11 mouse cellular contexts compared by ENCODE assay signal in the genomic region with DNA sequence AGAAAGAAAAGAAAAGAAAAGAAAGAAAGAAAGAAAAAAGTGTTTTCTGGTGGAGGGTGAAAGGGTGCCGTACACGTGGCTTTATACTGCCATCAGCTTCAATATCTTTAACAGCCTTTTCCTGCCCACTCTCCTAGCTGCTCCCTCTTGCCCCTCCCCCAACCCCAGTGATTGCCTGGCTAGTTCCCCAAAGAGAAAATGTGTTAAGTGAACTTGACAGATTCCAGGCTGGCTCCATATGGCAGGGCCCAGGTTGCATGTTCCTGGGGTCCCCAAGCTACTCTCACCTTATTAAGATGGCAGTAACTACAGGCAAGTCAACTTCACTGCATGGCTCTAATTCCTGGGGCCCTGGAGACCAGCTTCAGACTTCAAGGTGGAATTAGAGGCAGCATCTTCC.
DNase-seq lines count a peak whose midpoint lies in the region; ATAC-seq and TF ChIP-seq lines count a peak whose summit lies in the region.
"Had no signal": no experiment of that assay in that cellular context is flagged by ENCODE, and none has a peak within 500 bp of the region (broad histone marks: within the 10 kb centered on the region; RNA-seq: fewer than 3 reads in every experiment).

No protein-coding gene starts in this region.

- no peak for TF ChIP-seq POLR2A in kidney, adult 2 months (IDR thresholded peaks at IDR 0.05; ENCODE audit: low read depth, low read length)
- TF ChIP-seq POLR2A in cerebellum, adult 2 months (IDR thresholded peaks at IDR 0.05; ENCODE audit: borderline replicate concordance, insufficient read depth, low read length), result no peak

- no peaks in the 10 kb centered on the region for H3K4me1 ChIP-seq in kidney, adult 2 months (ENCODE audit: control insufficient read depth, insufficient read depth, low read length)
- H3K4me1 ChIP-seq in cerebellum, adult 2 months (ENCODE audit: control insufficient read depth, insufficient read depth, low read length), result peaks cover 20% of the 10 kb centered on the region
- peaks cover 14% of the 10 kb centered on the region for H3K4me1 ChIP-seq in forebrain, embryonic 15.5 days
- H3K4me1 ChIP-seq in limb, embryonic 12.5 days (replicated peaks), result peaks cover 14% of the 10 kb centered on the region
- H3K4me1 ChIP-seq: heart, embryonic 15.5 days had no signal

- no peaks in the 10 kb centered on the region for H3K9me3 ChIP-seq in forebrain, embryonic 15.5 days
- no peaks in the 10 kb centered on the region for H3K9me3 ChIP-seq in limb, embryonic 12.5 days
- H3K9me3 ChIP-seq: embryonic facial prominence, embryonic 12.5 days; heart, embryonic 15.5 days had no signal

- no peaks in the 10 kb centered on the region for H3K36me3 ChIP-seq in kidney, adult 2 months (ENCODE audit: control insufficient read depth, insufficient read depth, low read length)
- H3K36me3 ChIP-seq in forebrain, embryonic 15.5 days, result no peaks in the 10 kb centered on the region
- H3K36me3 ChIP-seq in limb, embryonic 12.5 days, result no peaks in the 10 kb centered on the region
- H3K36me3 ChIP-seq: embryonic facial prominence, embryonic 12.5 days; heart, embryonic 15.5 days had no signal

- H3K27ac ChIP-seq in kidney, adult 2 months (ENCODE audit: insufficient read depth, low read depth, low read length), result no peak overlapping the region
- no peak overlapping the region for H3K27ac ChIP-seq in cerebellum, adult 2 months (ENCODE audit: insufficient read depth, low read length)
- H3K27ac ChIP-seq in forebrain, embryonic 15.5 days (replicated peaks), result no peak overlapping the region
- peak overlapping the region; percentile 70 for H3K27ac ChIP-seq in limb, embryonic 12.5 days
- H3K27ac ChIP-seq: embryonic facial prominence, embryonic 12.5 days; heart, embryonic 15.5 days had no signal

- H3K27me3 ChIP-seq in kidney, adult 2 months (replicated peaks; ENCODE audit: control insufficient read depth, insufficient read depth, low read length), result no peaks in the 10 kb centered on the region
- no peaks in the 10 kb centered on the region for H3K27me3 ChIP-seq in cerebellum, adult 2 months (ENCODE audit: control insufficient read depth, insufficient read depth, low read length)
- no peaks in the 10 kb centered on the region for H3K27me3 ChIP-seq in forebrain, embryonic 15.5 days
- H3K27me3 ChIP-seq in limb, embryonic 12.5 days, result no peaks in the 10 kb centered on the region
- H3K27me3 ChIP-seq: embryonic facial prominence, embryonic 12.5 days; heart, embryonic 15.5 days had no signal

- H3K4me3 ChIP-seq in kidney, adult 2 months (ENCODE audit: insufficient read depth, low read depth, low read length), result no peak overlapping the region
- no peak overlapping the region for H3K4me3 ChIP-seq in cerebellum, adult 2 months (replicated peaks; ENCODE audit: insufficient read depth, low read depth, low read length)
- H3K4me3 ChIP-seq in forebrain, embryonic 15.5 days, result no peak overlapping the region
- H3K4me3 ChIP-seq in limb, embryonic 12.5 days (replicated peaks), result no peak overlapping the region
- H3K4me3 ChIP-seq: embryonic facial prominence, embryonic 12.5 days; heart, embryonic 15.5 days had no signal

- 45% methylated on average over 2 of the region's 2 CpGs for WGBS in kidney, adult 2 months
- WGBS in cerebellum, adult 2 months, result 25% methylated on average over 2 of the region's 2 CpGs
- 31% methylated on average over 2 of the region's 2 CpGs for WGBS in forebrain, embryonic 15.5 days
- 7% methylated on average over 2 of the region's 2 CpGs for WGBS in limb, embryonic 12.5 days

- no peak overlapping the region for H3K4me2 ChIP-seq in forebrain, embryonic 15.5 days (replicated peaks)
- no peak overlapping the region for H3K4me2 ChIP-seq in limb, embryonic 12.5 days
- H3K4me2 ChIP-seq: embryonic facial prominence, embryonic 12.5 days; heart, embryonic 15.5 days had no signal

- TF ChIP-seq CTCF in kidney, adult 2 months (conservative IDR thresholded peaks at IDR 0.05; ENCODE audit: insufficient read depth, insufficient read length, low read depth, low read length), result no peak
- TF ChIP-seq CTCF in cerebellum, adult 2 months (IDR thresholded peaks at IDR 0.05; ENCODE audit: borderline replicate concordance, insufficient read depth, low read depth, low read length), result no peak

- intact Hi-C loops in gastrocnemius, postnatal 36 days (cut with DNase I), result no loop called here

- no peak overlapping the region for H3K9ac ChIP-seq in forebrain, embryonic 15.5 days (replicated peaks)
- no peak overlapping the region for H3K9ac ChIP-seq in limb, embryonic 12.5 days (replicated peaks)
- H3K9ac ChIP-seq: embryonic facial prominence, embryonic 12.5 days; heart, embryonic 15.5 days had no signal

- peak; percentile 17 for DNase-seq in kidney, postnatal 10 days
- no peak for DNase-seq in kidney, adult 2 months
- peak; percentile 68 to 83 for DNase-seq in cerebellum, adult 2 months
- DNase-seq in gastrocnemius, postnatal 10 days, result no peak
- DNase-seq in ovary, postnatal 36 days (ENCODE audit: low spot score), result no peak
- no peak for DNase-seq in gastrocnemius, postnatal 36 days
- DNase-seq: lung, postnatal 36 days had no signal

- peak; percentile 29; the same call in 1 of the 2 replicates for ATAC-seq in forebrain, embryonic 15.5 days (replicated peaks)
- peak; percentile 77; the same call in 1 of the 2 replicates for ATAC-seq in limb, embryonic 12.5 days (ENCODE audit: insufficient number of reproducible peaks, insufficient read depth, low FRiP score, low TSS enrichment, low read depth)

Comparison
In these comparisons a context has a peak if more than half of its experiments do, and no peak if none do; other contexts are left out.
1. DNase-seq: peak in kidney, postnatal 10 days (single experiment) and cerebellum, adult 2 months (2 of 2); none in kidney, adult 2 months (single experiment), gastrocnemius, postnatal 10 days (single experiment), ovary, postnatal 36 days (single experiment) and gastrocnemius, postnatal 36 days (0 of 2).